Mouse (Mus musculus) Patski (cell line): Measurements from ENCODE around the gene Ghdc. TPM values are rescaled to one million over a fixed set of nuclear protein-coding genes. Genes with fewer than 3 reads are reported as not detected.
"Not testable (repeated sequence)": the region's sequence is repeated elsewhere in the genome, so short reads cannot be mapped to it uniquely, and the experiment has no call there.

ENCODE experiments used
- ATAC-seq: fragments of 100-300 bp; one replicate; pipeline ENCODE4 v1.8.0; 2021
- CTCF ChIA-PET: fragments of 350-600 bp; sonication (Branson Sonifier 250); formaldehyde crosslinking; loops from one replicate; lab custom pipeline; 2022; ENCODE audit warnings: inconsistent platforms; lab: Charles Lee
- POLR2A ChIA-PET: fragments of 350-600 bp; sonication (Branson Sonifier 250); formaldehyde crosslinking; loops from one replicate; lab custom pipeline; 2022; ENCODE audit warnings: antibody characterized with exemption, inconsistent platforms; lab: Charles Lee
- DNase-seq: peaks from one replicate; pipeline ENCODE4 v3.0.0-alpha.2; 2011; ENCODE audit warnings: low read depth, low spot score
- H3K27me3 ChIP-seq: fragments of 371-371 bp; one replicate; pipeline ENCODE4 v1.5.1; 2021
- CTCF ChIP-seq: fragments of 100-300 bp; IDR thresholded peaks from one replicate; pipeline ENCODE4 v1.5.1; 2021
- in situ Hi-C: fragments of 300-500 bp; cut with MboI; formaldehyde crosslinking; loops from 3 replicates; pipeline ENCODE4 v1.11.1; 2018; ENCODE audit warnings: low pct_unique_long_range_greater_than_20kb, mixed read lengths
- polyA plus RNA-seq: library from polyadenylated mRNA; unstranded; gene quantifications from one replicate; pipeline ENCODE4 v1.2.3, GENCODE M21; 2021

The Ghdc gene
- polyA plus RNA-seq, 1 experiment from 2014 or later = 24.7 TPM

DNA sequence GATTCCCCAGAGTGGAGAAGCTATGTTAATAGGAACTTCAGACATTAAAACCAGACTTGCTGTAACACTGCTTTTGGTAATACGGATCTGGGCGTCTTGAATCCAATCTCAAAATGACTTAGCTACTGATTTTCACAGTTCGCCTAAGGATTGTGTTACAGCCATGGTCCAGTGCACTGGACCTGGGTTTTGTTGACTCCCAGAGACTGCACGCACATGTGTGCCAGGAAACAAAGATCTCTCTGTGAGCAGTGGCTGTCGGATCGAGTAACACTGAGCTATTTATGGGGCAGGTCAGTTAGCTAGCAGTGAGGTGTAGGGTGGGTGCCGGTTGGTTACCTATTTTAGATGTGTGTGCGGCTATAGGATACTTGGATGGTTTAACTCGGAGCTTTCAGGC is 39.8 kb upstream of the Ghdc start:
- ATAC-seq = peak; percentile 36
- no peak for TF ChIP-seq CTCF
- CTCF ChIA-PET = interaction anchor here (0.9 to 2.1 kb wide), 5 partner anchors 11 to 42 kb away, joined by 3 to 7 read pairs (median 5); no protein-coding TSS in a partner anchor

GRCm38 (mm10) chr11:100806380-100807305 is 35.9 kb upstream of the Ghdc start:
- no peak for TF ChIP-seq CTCF
- no peaks in the 10 kb centered on the region for H3K27me3 ChIP-seq
- CTCF ChIA-PET = interaction anchor here (1.3 to 1.9 kb wide), 4 partner anchors 10 to 151 kb away, joined by 4 to 5 read pairs (median 4); no protein-coding TSS in a partner anchor
- POLR2A ChIA-PET = no interaction called here
- in situ Hi-C loops = no loop called here
- peak; percentile 78 for ATAC-seq
- no peak for DNase-seq

More for the DNA sequence above, 39.8 kb upstream of the Ghdc start:
- no peaks in the 10 kb centered on the region for H3K27me3 ChIP-seq
- POLR2A ChIA-PET = interaction anchor here (0.6 to 1.6 kb wide), 5 partner anchors 9 to 120 kb away, joined by 3 to 6 read pairs (median 4); partner anchors contain the start of gene Stat5b
- no peak for DNase-seq
- in situ Hi-C loops = no loop called here

DNA sequence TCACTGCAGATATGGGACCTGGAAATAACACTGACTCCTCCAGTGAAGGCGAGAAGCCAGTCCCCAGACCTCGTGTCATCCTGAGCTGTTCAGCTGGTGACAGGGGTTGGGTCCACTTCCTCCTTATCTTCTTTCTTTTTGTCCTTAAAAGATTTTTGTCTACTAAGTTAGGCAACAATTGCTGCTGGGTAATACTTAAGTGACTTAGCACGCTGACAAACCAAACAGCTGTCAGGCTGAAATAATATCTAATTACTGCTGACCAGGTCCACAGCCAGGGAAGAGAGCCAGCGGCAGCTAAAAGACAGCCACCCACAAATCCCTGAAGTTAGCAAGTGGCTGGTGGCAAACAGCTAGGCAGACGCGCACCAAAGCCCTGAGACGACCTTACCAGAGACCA is 34.8 kb upstream of the Ghdc start:
- ChIA-PET CTCF (no interaction called here), POLR2A (no interaction called here)
- H3K27me3 ChIP-seq = no peaks in the 10 kb centered on the region
- no peak for ATAC-seq
- in situ Hi-C loops = no loop called here
- DNase-seq = no peak
- no peak for TF ChIP-seq CTCF

DNA sequence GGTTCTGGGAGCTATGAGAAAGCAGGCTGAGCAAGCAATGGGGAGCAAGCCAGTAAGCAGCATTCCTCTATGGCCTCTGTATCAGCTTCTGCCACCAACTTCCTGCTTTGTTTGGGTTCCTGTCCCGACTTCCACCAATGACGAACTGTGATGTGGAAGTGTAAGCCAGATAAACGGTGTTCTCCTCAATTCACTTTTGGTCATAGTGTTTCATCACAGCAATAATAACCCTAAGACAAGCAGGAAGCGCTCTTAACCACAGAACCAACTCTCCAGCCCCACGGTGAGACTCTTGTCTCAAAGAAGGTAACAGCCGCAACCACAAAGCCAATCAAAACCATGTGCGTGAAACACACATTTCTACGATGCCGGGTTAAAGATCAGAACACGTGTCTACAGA is 33.7 kb upstream of the Ghdc start:
- TF ChIP-seq CTCF = no peak
- in situ Hi-C loops = no loop called here
- no peaks in the 10 kb centered on the region for H3K27me3 ChIP-seq
- DNase-seq = no peak
- POLR2A ChIA-PET = no interaction called here
- CTCF ChIA-PET = no interaction called here
- no peak for ATAC-seq

DNA sequence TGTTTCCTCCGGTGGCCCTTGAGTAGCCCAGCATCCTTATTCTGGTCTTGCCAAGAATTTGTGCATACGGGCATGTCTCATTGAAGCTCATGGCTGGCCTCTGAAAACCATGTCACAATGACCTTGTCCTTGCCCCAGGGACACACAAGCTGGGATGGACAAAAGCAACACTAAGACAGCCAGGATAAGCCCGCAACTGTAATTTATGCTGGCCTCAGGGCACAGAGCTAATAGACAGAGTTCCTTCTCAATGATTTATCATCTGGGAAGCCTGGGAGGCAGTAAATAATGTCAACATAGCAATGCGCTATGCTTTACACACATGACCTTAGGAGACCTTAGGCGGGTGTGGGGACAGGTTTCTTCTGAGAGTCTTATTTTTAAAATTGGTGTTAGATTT is 28.7 kb upstream of the Ghdc start:
- H3K27me3 ChIP-seq = no peaks in the 10 kb centered on the region
- ChIA-PET CTCF (interaction anchor here (1.0 kb wide), 2 partner anchors 8 to 12 kb away, joined by 3 to 4 read pairs; no protein-coding TSS in a partner anchor), POLR2A (no interaction called here)
- in situ Hi-C loops = no loop called here
- no peak for DNase-seq
- no peak for TF ChIP-seq CTCF
- no peak for ATAC-seq

- TF ChIP-seq CTCF = no peak
- in situ Hi-C loops = no loop called here
- CTCF ChIA-PET = interaction anchor here (1.3 kb wide), 1 partner anchor 10 kb away, joined by 5 read pairs; no protein-coding TSS in a partner anchor
- ATAC-seq = no peak
- POLR2A ChIA-PET = interaction anchor here (0.6 kb wide), 1 partner anchor 54 kb away, joined by 3 read pairs; the partner anchor contains the start of gene Stat5b
- no peak for DNase-seq
- no peaks in the 10 kb centered on the region for H3K27me3 ChIP-seq
Observed at GRCm38 (mm10) chr11:100796585-100796984, 25.8 kb upstream of the Ghdc start.

GRCm38 (mm10) chr11:100795386-100795785 is 24.6 kb upstream of the Ghdc start:
- DNase-seq (no peak), ATAC-seq (no peak)
- no peak for TF ChIP-seq CTCF
- in situ Hi-C loops = no loop called here
- no peaks in the 10 kb centered on the region for H3K27me3 ChIP-seq
- CTCF ChIA-PET = no interaction called here
- POLR2A ChIA-PET = no interaction called here

- in situ Hi-C loops = no loop called here
- DNase-seq = no peak
- ChIA-PET POLR2A (interaction anchor here (0.6 kb wide), 1 partner anchor 59 kb away, joined by 3 read pairs; the partner anchor contains the start of gene Stat5b), CTCF (no interaction called here)
- ATAC-seq = peak; percentile 66
- no peaks in the 10 kb centered on the region for H3K27me3 ChIP-seq
- no peak for TF ChIP-seq CTCF
Observed at GRCm38 (mm10) chr11:100791457-100792049, 20.8 kb upstream of the Ghdc start.

DNA sequence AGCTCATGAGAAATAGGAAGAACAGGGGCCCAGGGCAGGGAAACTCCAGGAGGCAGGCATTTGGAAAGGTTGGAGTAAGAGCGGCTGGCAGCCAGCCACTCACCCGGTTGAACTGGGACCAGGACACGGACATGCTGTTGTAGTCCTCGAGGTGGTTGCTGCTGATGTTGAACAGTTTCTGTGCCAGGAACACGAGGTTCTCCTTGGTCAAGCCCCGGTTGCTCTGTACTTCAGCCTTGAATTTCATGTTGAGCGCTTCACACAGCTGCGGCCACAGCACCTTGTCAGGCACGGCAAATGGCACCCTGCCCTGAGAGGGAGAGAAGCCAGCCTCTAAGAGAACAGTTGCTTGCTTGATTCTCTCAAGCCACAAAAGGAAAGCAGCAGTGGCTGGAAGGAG is 19.9 kb upstream of the Ghdc start:
- DNase-seq, in situ Hi-C loops: not testable (repeated sequence)
- CTCF ChIA-PET = interaction anchor here (1.0 to 2.1 kb wide), 5 partner anchors 12 to 149 kb away, joined by 3 to 7 read pairs (median 4); partner anchors contain the start of gene Stat3

DNA sequence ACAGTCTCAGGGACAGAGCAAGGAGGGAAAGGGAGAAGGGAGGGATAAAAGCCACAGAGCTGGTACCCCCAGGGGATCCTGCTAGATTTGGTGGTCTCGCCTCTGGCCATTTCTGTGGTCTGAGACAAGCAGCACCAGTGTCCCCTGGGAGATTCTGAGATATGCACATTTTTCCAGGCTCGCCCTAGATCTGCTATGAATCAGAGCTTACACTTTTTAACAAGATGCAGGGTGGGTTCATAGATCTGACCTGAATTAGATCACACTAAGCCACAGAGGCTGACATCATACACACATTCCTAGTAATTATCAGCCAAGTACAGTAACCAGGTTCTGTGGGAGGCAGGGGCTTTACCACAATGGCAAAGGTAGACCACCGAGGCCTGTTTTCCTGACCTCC is 18.9 kb upstream of the Ghdc start:
- DNase-seq (no peak), ATAC-seq (peak; percentile 60)
- no peak for TF ChIP-seq CTCF
- CTCF ChIA-PET = interaction anchor here (0.7 to 2.1 kb wide), 7 partner anchors 11 to 150 kb away, joined by 3 to 7 read pairs (median 4); partner anchors contain the start of gene Stat3
- in situ Hi-C loops = no loop called here
- no peaks in the 10 kb centered on the region for H3K27me3 ChIP-seq
- POLR2A ChIA-PET = interaction anchor here (0.7 kb wide), 1 partner anchor 9 kb away, joined by 3 read pairs; no protein-coding TSS in a partner anchor

More for the DNA sequence above, 19.9 kb upstream of the Ghdc start:
- not testable (repeated sequence) for H3K27me3 ChIP-seq, ATAC-seq
- POLR2A ChIA-PET = interaction anchor here (0.7 kb wide), 1 partner anchor 10 kb away, joined by 3 read pairs; no protein-coding TSS in a partner anchor
